Mouse (Mus musculus) spleen, postnatal 10 days (tissue): ENCODE measurements around the gene Dnm2.
"Not testable (repeated sequence)": the region's sequence is repeated elsewhere in the genome, so short reads cannot be mapped to it uniquely, and the experiment has no call there.

ENCODE experiments used
- DNase-seq, 2 experiments: peaks; one replicate each; pipeline ENCODE4 v3.0.0; 2021 to 2022; ENCODE audit warnings: low spot score in 2 of 2

The Dnm2 gene

GRCm38 (mm10) chr9:21456246-21456929 is 31.7 kb downstream of the Dnm2 start:
- DNase-seq: no peak

- no peak for DNase-seq
Observed at GRCm38 (mm10) chr9:21456930-21457634, 32.4 kb downstream of the Dnm2 start.

- no peak for DNase-seq
Observed at GRCm38 (mm10) chr9:21458821-21459220, 34.1 kb downstream of the Dnm2 start.

GRCm38 (mm10) chr9:21460400-21460940 is 35.8 kb downstream of the Dnm2 start:
- DNase-seq: no peak

GRCm38 (mm10) chr9:21463138-21463590 is 38.5 kb downstream of the Dnm2 start:
- no peak for DNase-seq

GRCm38 (mm10) chr9:21463766-21464564 is 39.3 kb downstream of the Dnm2 start:
- DNase-seq: no peak

- not testable (repeated sequence) for DNase-seq
Observed at GRCm38 (mm10) chr9:21464565-21464928, 39.8 kb downstream of the Dnm2 start.

GRCm38 (mm10) chr9:21469032-21470024 is 44.6 kb downstream of the Dnm2 start:
- DNase-seq: peak; percentile 44 to 74

GRCm38 (mm10) chr9:21472913-21473312 is 48.2 kb downstream of the Dnm2 start:
- no peak for DNase-seq

- DNase-seq: no peak
Observed at GRCm38 (mm10) chr9:21477707-21478106, 53.0 kb downstream of the Dnm2 start.

GRCm38 (mm10) chr9:21484065-21484464 is 59.4 kb downstream of the Dnm2 start:
- no peak for DNase-seq

GRCm38 (mm10) chr9:21488246-21488645 is 63.5 kb downstream of the Dnm2 start:
- DNase-seq: not testable (repeated sequence)

GRCm38 (mm10) chr9:21490696-21491095 is 66.0 kb downstream of the Dnm2 start:
- no peak for DNase-seq

GRCm38 (mm10) chr9:21493907-21494306 is 69.2 kb downstream of the Dnm2 start:
- no peak for DNase-seq

- no peak for DNase-seq
Observed at GRCm38 (mm10) chr9:21494726-21495125, 70.0 kb downstream of the Dnm2 start.

- DNase-seq: no peak
Observed at GRCm38 (mm10) chr9:21496308-21497049, 71.8 kb downstream of the Dnm2 start.

- DNase-seq: no peak
Observed at GRCm38 (mm10) chr9:21497050-21497542, 72.4 kb downstream of the Dnm2 start.

GRCm38 (mm10) chr9:21497664-21498063 is 73.0 kb downstream of the Dnm2 start:
- no peak for DNase-seq

- DNase-seq: no peak
Observed at GRCm38 (mm10) chr9:21498284-21498902, 73.7 kb downstream of the Dnm2 start.

- no peak for DNase-seq
Observed at GRCm38 (mm10) chr9:21503352-21503751, 78.6 kb downstream of the Dnm2 start.
